Mouse (Mus musculus) left cerebral cortex, postnatal 4 days (tissue): ENCODE measurements around the gene Rnf225. TPM values are rescaled to one million over a fixed set of nuclear protein-coding genes. Genes with fewer than 3 reads are reported as not detected.
"Not testable (repeated sequence)": the region's sequence is repeated elsewhere in the genome, so short reads cannot be mapped to it uniquely, and the experiment has no call there.

Experiments
- DNase-seq: peaks from one replicate; pipeline ENCODE4 v3.0.0-alpha.2; 2022
- intact Hi-C: fragments of 180-260 bp; cut with DNase I; formaldehyde crosslinking; loops from one replicate; pipeline ENCODE4 v1.15.1; 2025
- total RNA-seq, 2 experiments: library from RNA; stranded (reverse); gene quantifications; 2 replicates each; pipeline ENCODE4 v1.2.3; 2021

Gene Rnf225
- total RNA-seq, result 1 to 10 TPM; 1.2 to 1.6 TPM

DNA sequence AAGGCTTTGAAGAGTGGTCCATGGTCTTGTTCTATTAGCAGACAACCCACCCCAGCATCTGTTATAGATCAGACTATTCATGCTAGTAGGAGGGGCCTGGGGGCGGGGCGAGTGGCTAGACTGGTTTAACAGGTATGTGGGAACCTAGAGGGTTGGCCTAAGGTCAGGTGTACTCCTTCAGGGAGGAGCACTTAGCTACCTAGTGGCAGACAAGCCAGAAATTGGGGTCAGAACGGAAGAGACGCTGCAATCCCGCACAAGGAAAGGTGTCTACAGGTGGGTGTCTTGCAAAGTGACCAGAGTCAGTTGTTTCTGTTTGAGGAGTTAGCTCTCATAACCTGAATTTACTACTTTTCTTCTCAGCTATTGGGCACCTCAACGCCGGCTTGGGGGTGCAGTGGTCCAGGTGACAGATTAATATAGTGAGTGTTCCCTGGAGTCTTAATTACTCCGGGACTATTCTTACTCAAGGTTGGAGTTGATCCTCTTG is at the start of gene Rnf225:
Rnf225 (plus strand) TSS at position 226 of the 490 bp plus-strand sequence.
- DNase-seq, result no peak
- intact Hi-C loops, result no loop called here

DNA sequence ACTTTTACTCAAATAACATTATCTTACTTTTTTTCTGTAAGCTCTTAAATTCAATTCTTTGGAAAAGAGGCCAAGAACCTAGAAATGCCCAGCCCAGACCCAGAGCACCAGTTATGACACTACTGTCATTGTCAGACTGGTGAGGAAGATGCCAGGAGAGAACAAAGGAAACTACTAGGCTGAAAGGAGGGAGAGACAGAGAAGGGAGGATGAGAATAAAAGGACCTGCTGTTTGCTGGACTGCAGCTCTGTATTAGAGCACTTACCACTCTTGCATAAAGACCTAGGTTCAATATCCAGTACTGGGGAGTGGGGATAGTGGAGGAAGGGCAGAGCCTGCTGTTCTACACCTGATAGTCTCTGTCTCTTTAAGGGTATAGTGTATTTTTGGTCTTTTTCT is 47.2 kb upstream of the Rnf225 start:
- intact Hi-C loops, result no loop called here
- no peak for DNase-seq

- DNase-seq, intact Hi-C loops: not testable (repeated sequence)
Measured at GRCm38 (mm10) chr7:12880497-12880896, 46.7 kb upstream of the Rnf225 start.

DNA sequence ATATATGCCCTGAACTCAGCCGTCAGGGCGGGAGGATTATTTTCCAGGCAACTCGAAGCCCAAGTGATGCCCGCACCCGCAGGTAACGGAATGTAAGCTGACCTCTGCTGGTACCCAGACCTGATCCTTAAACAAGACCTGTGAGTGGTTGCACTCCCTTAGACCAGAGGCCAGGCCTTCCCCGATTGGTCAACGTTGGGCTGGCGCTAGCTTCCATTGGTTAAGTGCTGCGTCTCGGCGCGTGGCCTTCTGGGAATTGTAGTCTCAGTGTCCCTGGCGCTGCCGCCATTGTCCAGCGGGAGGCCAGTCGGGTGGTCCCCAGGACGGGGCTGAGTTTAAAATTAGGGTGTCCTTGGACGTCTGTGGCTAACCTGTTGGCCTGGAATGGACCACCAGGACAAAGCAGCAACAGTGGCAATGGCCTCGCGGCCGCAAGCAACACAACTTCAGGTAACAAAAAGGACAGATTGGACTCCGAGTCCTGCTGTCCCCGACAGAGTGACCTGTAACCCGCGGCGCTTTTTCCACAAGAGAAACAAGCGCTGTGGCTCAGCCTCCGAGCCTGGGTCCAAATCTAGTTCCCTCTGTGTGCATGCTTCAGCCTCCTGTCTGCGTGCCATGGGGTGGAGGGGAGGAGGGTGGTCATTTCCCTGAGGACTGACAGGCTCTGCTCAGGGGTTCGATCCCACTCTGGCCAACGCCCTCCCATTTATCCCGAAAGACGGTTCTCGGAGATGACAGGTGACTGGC is 46.1 kb upstream of the Rnf225 start, which contains the start of gene Zfp128:
Zfp128 (plus strand) TSS at position 267 of the 750 bp plus-strand sequence.
- peak; percentile 97 for DNase-seq
- intact Hi-C loops, result no loop called here

DNA sequence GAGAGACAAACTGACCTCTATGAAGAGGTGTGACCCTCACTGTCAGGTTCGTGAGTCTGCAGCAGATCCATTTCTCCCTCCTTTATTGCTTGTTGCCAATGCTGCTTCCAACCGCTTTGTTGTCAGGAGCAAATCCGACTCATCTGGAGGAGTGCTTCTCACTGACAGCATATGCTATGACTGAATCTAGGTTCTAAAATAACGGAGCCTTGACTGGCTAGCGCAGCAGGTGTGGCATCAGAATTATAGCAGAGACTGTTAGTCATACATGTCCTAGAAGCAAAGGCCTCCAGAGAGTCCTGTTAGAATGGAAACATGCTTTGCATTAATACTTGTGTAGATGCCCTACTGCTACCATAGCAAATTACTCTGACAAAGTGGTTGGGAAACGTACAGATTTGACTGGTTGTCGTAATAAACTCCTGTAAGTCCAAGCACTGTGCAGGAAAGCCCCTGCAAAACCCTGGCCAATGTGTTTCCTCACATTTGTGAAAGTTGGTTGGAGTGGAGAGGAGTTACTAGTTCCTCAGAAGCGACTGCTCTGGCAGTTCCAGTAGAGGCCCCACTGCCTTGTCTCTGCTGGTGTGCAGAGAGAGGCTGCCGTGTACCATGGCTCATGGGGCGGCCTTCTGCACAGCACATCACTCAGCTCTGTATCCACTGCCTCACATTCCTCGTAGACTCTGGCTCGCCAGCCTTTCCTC is 40.5 kb upstream of the Rnf225 start:
- intact Hi-C loops, result no loop called here
- no peak for DNase-seq

GRCm38 (mm10) chr7:12887585-12887984 is 39.6 kb upstream of the Rnf225 start:
- DNase-seq, result no peak
- intact Hi-C loops, result no loop called here

GRCm38 (mm10) chr7:12890928-12891327 is 36.3 kb upstream of the Rnf225 start:
- intact Hi-C loops, result no loop called here
- no peak for DNase-seq

GRCm38 (mm10) chr7:12891334-12891733 is 35.9 kb upstream of the Rnf225 start:
- no peak for DNase-seq
- intact Hi-C loops, result no loop called here

GRCm38 (mm10) chr7:12897655-12898410 is 29.4 kb upstream of the Rnf225 start, which contains the start of gene Zscan22:
Gene Zscan22 (plus strand): TSS chr7:12897815.
- intact Hi-C loops, result no loop called here

GRCm38 (mm10) chr7:12901517-12901916 is 25.7 kb upstream of the Rnf225 start:
- intact Hi-C loops, result no loop called here
- no peak for DNase-seq

More at GRCm38 (mm10) chr7:12897655-12898410, 29.4 kb upstream of the Rnf225 start, which contains the start of gene Zscan22:
- DNase-seq, result peak; percentile 89

DNA sequence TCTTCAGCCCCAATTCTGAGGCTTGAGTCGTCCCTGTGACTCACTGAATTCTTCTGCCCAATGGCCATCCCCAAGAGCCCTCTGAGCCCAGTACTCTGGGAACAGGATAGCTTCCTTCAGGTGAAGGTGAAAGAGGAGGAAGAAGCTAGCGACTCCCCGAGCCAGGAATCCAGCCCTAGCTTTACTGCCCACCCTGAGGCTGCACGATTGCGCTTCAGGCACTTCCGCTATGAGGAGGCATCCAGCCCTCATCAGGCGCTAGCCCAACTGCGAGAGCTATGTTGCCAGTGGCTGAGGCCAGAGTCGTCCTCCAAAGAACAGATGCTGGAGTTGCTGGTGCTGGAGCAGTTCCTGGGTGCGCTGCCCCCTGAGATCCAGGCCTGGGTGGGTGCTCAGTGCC is 23.6 kb upstream of the Rnf225 start:
- intact Hi-C loops, result no loop called here

DNA sequence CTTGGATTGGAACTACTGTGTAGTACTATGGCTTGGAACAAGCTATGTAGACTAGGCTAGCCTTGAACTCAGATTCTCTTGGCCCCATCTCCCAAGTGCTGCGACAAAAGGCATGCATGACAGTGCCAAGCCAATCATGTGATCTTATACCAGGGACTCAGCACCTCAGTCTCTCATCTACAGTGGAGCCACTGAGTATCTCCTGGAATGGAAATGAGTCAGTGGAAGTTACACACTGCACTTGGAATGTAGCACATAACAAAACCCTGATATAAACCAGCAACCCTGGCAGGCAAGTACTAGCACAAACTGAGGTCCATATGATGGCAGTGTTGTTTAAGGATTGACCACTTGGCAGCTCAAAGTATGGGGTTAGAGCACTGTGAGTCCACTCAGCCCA is 22.1 kb upstream of the Rnf225 start:
- DNase-seq, result no peak
- intact Hi-C loops, result no loop called here

More for the DNA sequence above, 23.6 kb upstream of the Rnf225 start:
- DNase-seq, result no peak

GRCm38 (mm10) chr7:12909498-12909962 is 17.7 kb upstream of the Rnf225 start:
- intact Hi-C loops, result no loop called here
- peak; percentile 75 for DNase-seq

- intact Hi-C loops, result no loop called here
Measured at GRCm38 (mm10) chr7:12910181-12910668, 17.0 kb upstream of the Rnf225 start.

GRCm38 (mm10) chr7:12913556-12913955 is 13.7 kb upstream of the Rnf225 start:
- intact Hi-C loops, result no loop called here
- no peak for DNase-seq

More at GRCm38 (mm10) chr7:12910181-12910668, 17.0 kb upstream of the Rnf225 start:
- DNase-seq, result peak; percentile 52

DNA sequence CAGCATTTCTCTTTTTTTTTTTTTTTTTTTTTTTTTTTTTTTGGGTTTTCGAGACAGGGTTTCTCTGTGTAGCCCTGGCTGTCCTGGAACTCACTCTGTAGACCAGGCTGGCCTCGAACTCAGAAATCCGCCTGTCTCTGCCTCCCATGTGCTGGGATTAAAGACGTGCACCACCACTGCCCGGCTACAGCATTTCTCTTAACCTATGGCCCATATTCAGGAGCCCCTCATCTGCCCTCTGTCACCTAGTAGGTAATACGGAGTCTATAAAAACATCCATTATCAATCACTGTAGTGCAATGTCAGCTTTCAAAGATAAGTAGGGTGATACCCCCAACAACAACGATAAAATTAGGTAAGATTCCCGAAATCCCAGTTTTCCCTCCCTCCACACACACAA is 6.7 kb upstream of the Rnf225 start:
- intact Hi-C loops, DNase-seq: not testable (repeated sequence)

DNA sequence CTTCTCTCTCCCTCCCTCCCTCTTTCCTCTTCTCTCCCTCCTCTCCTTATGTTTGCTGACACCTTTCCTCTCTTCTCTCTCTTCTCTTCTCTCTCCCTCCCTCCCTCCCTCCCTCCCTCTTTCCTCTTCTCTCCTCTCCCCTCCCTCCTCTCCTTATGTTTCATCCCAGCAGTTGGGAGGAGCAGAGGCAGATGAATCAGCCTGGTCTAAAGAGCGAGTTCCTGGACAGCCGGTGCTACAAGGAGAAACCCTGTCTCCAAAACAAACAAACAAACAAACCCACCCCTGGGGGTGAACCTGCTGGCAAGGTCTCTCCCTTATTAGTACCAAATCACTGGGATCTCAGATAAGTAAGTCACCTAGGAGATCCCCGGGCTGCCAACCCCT is 5.9 kb upstream of the Rnf225 start:
- intact Hi-C loops, result no loop called here
- DNase-seq, result no peak

DNA sequence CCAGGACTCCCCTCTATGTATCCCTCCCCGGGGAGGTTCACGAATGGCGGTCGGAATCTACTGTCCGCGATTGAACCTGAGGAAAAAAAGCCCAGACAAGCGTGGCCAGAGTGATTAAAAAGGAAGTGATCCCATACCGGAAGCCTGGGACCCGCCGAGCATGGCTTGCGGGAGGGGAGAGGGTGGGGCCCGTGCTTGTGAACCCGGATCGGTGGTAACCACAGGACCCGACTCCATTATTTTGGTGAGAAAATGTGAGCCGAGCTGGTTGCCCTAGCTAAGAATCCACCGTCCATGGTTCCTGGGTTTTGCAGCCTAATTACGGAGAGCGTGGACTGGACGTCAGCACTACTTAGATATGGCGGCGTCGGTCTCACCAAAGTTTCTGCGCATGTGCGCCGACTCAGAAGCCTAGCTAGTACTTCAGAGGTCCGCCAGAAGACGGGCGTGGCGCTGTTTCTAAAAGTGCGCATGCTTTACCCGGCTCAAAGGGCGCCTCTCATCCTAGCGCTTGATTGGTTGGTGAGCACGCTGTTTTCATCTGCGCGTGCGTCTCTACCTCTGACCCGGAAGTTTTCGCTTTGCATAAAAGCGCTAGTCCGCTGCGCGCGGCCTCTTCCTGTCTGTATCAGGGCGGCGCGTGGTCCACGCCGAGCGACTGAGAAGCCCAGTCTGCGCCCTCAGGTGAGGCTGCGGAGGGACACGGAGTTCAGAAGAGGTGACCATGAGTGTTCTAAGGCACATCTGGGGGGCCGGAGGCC is 5.3 kb upstream of the Rnf225 start, which contains the start of gene Rps5:
Rps5 (plus strand) TSS at position 586 of the 761 bp plus-strand sequence.
- intact Hi-C loops, result no loop called here

DNA sequence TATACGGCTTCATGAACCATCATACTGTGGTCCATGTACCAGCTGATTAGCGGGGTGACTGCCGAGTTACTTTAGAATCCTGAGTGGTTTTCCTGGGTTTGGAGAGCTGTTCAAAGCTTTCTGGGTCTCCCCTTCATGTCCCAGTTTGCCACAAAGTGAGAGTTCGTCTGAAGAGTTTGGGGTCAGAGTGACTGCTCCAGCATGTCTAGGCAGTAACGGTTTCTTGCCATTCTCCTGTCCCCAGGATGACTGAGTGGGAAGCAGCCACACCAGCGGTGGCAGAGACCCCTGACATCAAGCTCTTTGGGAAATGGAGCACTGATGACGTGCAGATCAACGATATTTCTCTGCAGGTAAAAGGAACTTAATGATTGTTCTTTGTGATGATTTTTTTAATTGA is 4.5 kb upstream of the Rnf225 start:
- intact Hi-C loops, result no loop called here
- DNase-seq, result no peak

More for the DNA sequence above, 5.3 kb upstream of the Rnf225 start, which contains the start of gene Rps5:
- DNase-seq, result peak; percentile 99

- intact Hi-C loops, result no loop called here
- peak; percentile 73 for DNase-seq
Measured at GRCm38 (mm10) chr7:12926316-12926715, 900 bp upstream of the Rnf225 start.
